Mouse (Mus musculus): ENCODE results near the gene Gas2l1. TPM values are rescaled to one million over a fixed set of nuclear protein-coding genes. Genes with fewer than 3 reads are reported as not detected.

The Gas2l1 gene
- polyA plus RNA-seq, 1 experiment: 104 TPM

- H3K36me3 ChIP-seq (ENCODE audit: control insufficient read depth, insufficient read depth): peaks cover 15% of the 10 kb centered on the region
- no peaks in the 10 kb centered on the region for H3K79me2 ChIP-seq (ENCODE audit: control insufficient read depth, insufficient read depth)
- TF ChIP-seq USF1 (IDR thresholded peaks at IDR 0.05; ENCODE audit: low read depth): no peak
- no peaks in the 10 kb centered on the region for H3K27me3 ChIP-seq (ENCODE audit: control insufficient read depth, insufficient read depth, insufficient read length)
- no peak overlapping the region for H3ac ChIP-seq (ENCODE audit: control insufficient read depth, insufficient read length, low read depth)
- H3K79me3 ChIP-seq (ENCODE audit: low read depth): no peaks in the 10 kb centered on the region
- no peak overlapping the region for H3K4me3 ChIP-seq (ENCODE audit: insufficient read depth, poor library complexity, severe bottlenecking)
Observed at GRCm38 (mm10) chr11:5008867-5009266, 56.3 kb downstream of the Gas2l1 start.

- Histone ChIP-seq H3K79me3 (ENCODE audit: low read depth) (no peaks in the 10 kb centered on the region), H3K36me3 (ENCODE audit: control insufficient read depth, insufficient read depth) (peaks cover 5% of the 10 kb centered on the region)
Observed at GRCm38 (mm10) chr11:5007186-5007585, 57.9 kb downstream of the Gas2l1 start.

GRCm38 (mm10) chr11:5005528-5005927, 59.6 kb downstream of the Gas2l1 start:
- Histone ChIP-seq H3K4me3 (ENCODE audit: insufficient read depth, poor library complexity, severe bottlenecking) (no peak overlapping the region), H3K36me3 (ENCODE audit: control insufficient read depth, insufficient read depth) (peaks cover 9% of the 10 kb centered on the region), H3ac (ENCODE audit: control insufficient read depth, insufficient read length, low read depth) (no peak overlapping the region), H3K79me2 (ENCODE audit: control insufficient read depth, insufficient read depth) (no peaks in the 10 kb centered on the region), H3K27me3 (ENCODE audit: control insufficient read depth, insufficient read depth, insufficient read length) (no peaks in the 10 kb centered on the region), H3K79me3 (ENCODE audit: low read depth) (no peaks in the 10 kb centered on the region)
- TF ChIP-seq CEBPB (IDR thresholded peaks at IDR 0.05; ENCODE audit: low read depth): no peak
- no peak for TF ChIP-seq MAX (IDR thresholded peaks at IDR 0.05)
- no peak for TF ChIP-seq USF1 (IDR thresholded peaks at IDR 0.05; ENCODE audit: low read depth)
- TF ChIP-seq CTCF (IDR thresholded peaks at IDR 0.05; ENCODE audit: control insufficient read depth, insufficient read depth, insufficient read length): no peak
- no peak for TF ChIP-seq MYOG (IDR thresholded peaks at IDR 0.05; ENCODE audit: control insufficient read depth, extremely low read depth, insufficient read length)
- TF ChIP-seq FOSL1 (IDR thresholded peaks at IDR 0.05; ENCODE audit: insufficient read depth, low read length, poor library complexity, severe bottlenecking): no peak
- TF ChIP-seq MYOD1 (IDR thresholded peaks at IDR 0.05; ENCODE audit: control insufficient read depth, insufficient read length, low read depth): no peak

More at GRCm38 (mm10) chr11:5007186-5007585, 57.9 kb downstream of the Gas2l1 start:
- TF ChIP-seq CEBPB (IDR thresholded peaks at IDR 0.05; ENCODE audit: low read depth): no peak
- no peak for TF ChIP-seq CTCF (IDR thresholded peaks at IDR 0.05; ENCODE audit: control insufficient read depth, insufficient read depth, insufficient read length)
- no peak for TF ChIP-seq FOSL1 (IDR thresholded peaks at IDR 0.05; ENCODE audit: insufficient read depth, low read length, poor library complexity, severe bottlenecking)
- no peak for TF ChIP-seq MAX (IDR thresholded peaks at IDR 0.05)
- no peak for TF ChIP-seq MYOG (IDR thresholded peaks at IDR 0.05; ENCODE audit: control insufficient read depth, extremely low read depth, insufficient read length)
- no peak for TF ChIP-seq USF1 (IDR thresholded peaks at IDR 0.05; ENCODE audit: low read depth)
- no peak for TF ChIP-seq MYOD1 (IDR thresholded peaks at IDR 0.05; ENCODE audit: control insufficient read depth, insufficient read length, low read depth)
- H3K27me3 ChIP-seq (ENCODE audit: control insufficient read depth, insufficient read depth, insufficient read length): no peaks in the 10 kb centered on the region
- no peak overlapping the region for H3ac ChIP-seq (ENCODE audit: control insufficient read depth, insufficient read length, low read depth)
- H3K4me3 ChIP-seq (ENCODE audit: insufficient read depth, poor library complexity, severe bottlenecking): no peak overlapping the region
- H3K79me2 ChIP-seq (ENCODE audit: control insufficient read depth, insufficient read depth): no peaks in the 10 kb centered on the region

Small RNA genes lying within 50 kb of the gene (microRNA-seq; reads per million reads assigned to microRNA genes)
- gene Gm47296 (ENCODE audit: borderline microRNAs expressed): 0.12 reads per million

Other genes starting within 250 kb of the Gas2l1 start
- 36.2 TPM for gene Nf2, start 215.8 kb downstream of the Gas2l1 start, polyA plus RNA-seq (2012; fragmentation: generic; extraction: Trizol)
- 15.1 TPM for gene Nipsnap1, start 191.4 kb downstream of the Gas2l1 start, polyA plus RNA-seq (2012; fragmentation: generic; extraction: Trizol)
- gene Thoc5, start 170.0 kb downstream of the Gas2l1 start, polyA plus RNA-seq (2012; fragmentation: generic; extraction: Trizol): 44.1 TPM
- gene Nefh, start 117.3 kb downstream of the Gas2l1 start, polyA plus RNA-seq (2012; fragmentation: generic; extraction: Trizol): 0.02 TPM
- gene Ap1b1, start 78.5 kb downstream of the Gas2l1 start, polyA plus RNA-seq (2012; fragmentation: generic; extraction: Trizol): 40.9 TPM
- 1.0 TPM for gene Rasl10a, start 7.2 kb downstream of the Gas2l1 start, polyA plus RNA-seq (2012; fragmentation: generic; extraction: Trizol)
- 12.0 TPM for gene Rhbdd3, start 33.6 kb upstream of the Gas2l1 start, polyA plus RNA-seq (2012; fragmentation: generic; extraction: Trizol)
- gene Ewsr1, start 33.9 kb upstream of the Gas2l1 start, polyA plus RNA-seq (2012; fragmentation: generic; extraction: Trizol): 178 TPM
- 0.02 TPM for gene Emid1, start 86.9 kb upstream of the Gas2l1 start, polyA plus RNA-seq (2012; fragmentation: generic; extraction: Trizol)
- 43.5 TPM for gene Kremen1, start 196.2 kb upstream of the Gas2l1 start, polyA plus RNA-seq (2012; fragmentation: generic; extraction: Trizol)